Mouse (Mus musculus): ENCODE results near the gene Fgd2. TPM values are rescaled to one million over a fixed set of nuclear protein-coding genes. Genes with fewer than 3 reads are reported as not detected.

Gene Fgd2
- polyA plus RNA-seq, 1 experiment from 2014 or later = 8.3 TPM

DNA sequence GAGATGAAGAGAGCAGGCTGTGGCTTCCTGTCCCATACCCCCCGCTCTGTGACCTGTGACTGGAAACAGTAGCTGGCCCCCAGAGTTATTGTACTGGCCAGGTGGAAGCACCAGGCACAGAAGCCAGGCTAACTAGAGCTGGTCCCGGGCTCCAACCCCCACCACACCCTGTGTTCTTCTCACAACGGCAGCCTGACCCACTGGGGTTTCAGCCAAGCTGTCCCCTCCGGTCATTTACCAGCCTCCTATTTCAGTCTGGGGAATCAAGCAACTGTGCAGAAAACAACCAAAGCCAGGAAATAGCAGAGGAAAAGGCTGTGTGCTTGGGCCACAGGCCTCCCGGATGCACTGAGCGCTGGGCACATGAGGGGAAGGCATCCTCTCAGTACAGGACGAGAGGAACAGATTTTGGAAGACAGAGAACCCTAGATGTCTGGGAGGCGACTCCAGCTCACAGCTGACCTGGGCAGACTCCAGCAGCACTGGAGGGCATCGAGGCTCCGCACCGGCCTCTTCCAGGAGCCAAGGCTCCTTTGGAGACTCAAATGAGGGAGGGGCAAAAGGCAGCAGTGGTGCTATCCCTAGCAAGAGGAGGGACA, 21.4 kb upstream of the Fgd2 start:
- Histone ChIP-seq H3K4me2 (no peak overlapping the region), H3K36me3 (peaks cover 52% of the 10 kb centered on the region), H3K9ac (no peak overlapping the region), H3K4me3 (no peak overlapping the region), H3K27me3 (no peaks in the 10 kb centered on the region), H3K9me3 (no peaks in the 10 kb centered on the region), H3K4me1 (replicated peaks) (peaks cover 43% of the 10 kb centered on the region), H3K27ac (replicated peaks) (peak overlapping the region; percentile 60; the same call in 1 of the 2 replicates)
- no peak for ATAC-seq (ENCODE audit: low FRiP score, low read depth)
- 77% methylated on average over 11 of the region's 11 CpGs for WGBS

- no peak for ATAC-seq (ENCODE audit: low FRiP score, low read depth)
- Histone ChIP-seq H3K4me2 (no peak overlapping the region), H3K4me3 (no peak overlapping the region), H3K9ac (no peak overlapping the region), H3K36me3 (peaks cover 43% of the 10 kb centered on the region), H3K9me3 (no peaks in the 10 kb centered on the region), H3K4me1 (replicated peaks) (peaks cover 51% of the 10 kb centered on the region), H3K27me3 (no peaks in the 10 kb centered on the region), H3K27ac (replicated peaks) (no peak overlapping the region; the same call in none of the 2 replicates)
- WGBS = 82% methylated on average over 18 of the region's 18 CpGs
Measured at GRCm38 (mm10) chr17:29340406-29341261, 20.1 kb upstream of the Fgd2 start.

DNA sequence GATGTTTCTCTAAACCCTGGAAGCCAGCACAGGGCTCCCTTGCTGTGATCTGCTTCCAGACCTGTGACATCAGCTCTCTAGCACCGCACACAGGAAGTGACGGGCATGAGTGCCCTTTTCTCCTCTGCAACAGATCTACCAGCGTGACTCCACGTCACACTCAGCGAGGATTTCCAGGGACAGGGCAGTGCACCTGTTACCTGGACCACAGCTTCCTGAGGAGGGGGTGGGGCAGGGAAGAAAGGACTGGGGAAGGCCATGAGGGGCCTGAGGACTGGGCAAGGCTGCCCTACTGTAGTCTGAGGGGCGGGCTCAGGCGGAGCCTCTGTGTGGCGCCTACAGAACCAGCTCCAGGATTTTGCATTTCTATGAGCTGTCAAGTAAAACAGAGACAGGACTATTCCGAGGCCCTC, 19.1 kb upstream of the Fgd2 start:
- Histone ChIP-seq H3K27ac (replicated peaks) (peak overlapping the region; percentile 81), H3K9ac (no peak overlapping the region), H3K36me3 (peaks cover 33% of the 10 kb centered on the region), H3K4me3 (no peak overlapping the region), H3K27me3 (no peaks in the 10 kb centered on the region), H3K4me1 (replicated peaks) (peaks cover 60% of the 10 kb centered on the region), H3K9me3 (no peaks in the 10 kb centered on the region), H3K4me2 (0 out of 2 replicates have a peak overlapping the region, but pooled peaks have one; percentile 11)
- WGBS = 20% methylated on average over 9 of the region's 9 CpGs
- ATAC-seq (ENCODE audit: low FRiP score, low read depth) = peak; percentile 40; the same call in 1 of the 2 replicates

GRCm38 (mm10) chr17:29342010-29342910, 18.5 kb upstream of the Fgd2 start:
- ATAC-seq (ENCODE audit: low FRiP score, low read depth) = peak; percentile 23; the same call in 1 of the 2 replicates
- Histone ChIP-seq H3K27ac (replicated peaks) (peak overlapping the region; percentile 81), H3K4me3 (no peak overlapping the region), H3K9me3 (no peaks in the 10 kb centered on the region), H3K9ac (no peak overlapping the region), H3K4me1 (replicated peaks) (peaks cover 61% of the 10 kb centered on the region), H3K4me2 (0 out of 2 replicates have a peak overlapping the region, but pooled peaks have one; percentile 11), H3K36me3 (peaks cover 28% of the 10 kb centered on the region), H3K27me3 (no peaks in the 10 kb centered on the region)
- 40% methylated on average over 13 of the region's 13 CpGs for WGBS

GRCm38 (mm10) chr17:29343241-29343640, 17.5 kb upstream of the Fgd2 start:
- peaks cover 20% of the 10 kb centered on the region for H3K36me3 ChIP-seq
- H3K4me2 ChIP-seq = no peak overlapping the region
- no peaks in the 10 kb centered on the region for H3K27me3 ChIP-seq
- no peak overlapping the region for H3K27ac ChIP-seq (replicated peaks)
- H3K4me1 ChIP-seq (replicated peaks) = peaks cover 61% of the 10 kb centered on the region
- H3K9ac ChIP-seq = no peak overlapping the region
- 88% methylated on average over 5 of the region's 5 CpGs for WGBS
- no peaks in the 10 kb centered on the region for H3K9me3 ChIP-seq
- no peak for ATAC-seq (ENCODE audit: low FRiP score, low read depth)
- no peak overlapping the region for H3K4me3 ChIP-seq

DNA sequence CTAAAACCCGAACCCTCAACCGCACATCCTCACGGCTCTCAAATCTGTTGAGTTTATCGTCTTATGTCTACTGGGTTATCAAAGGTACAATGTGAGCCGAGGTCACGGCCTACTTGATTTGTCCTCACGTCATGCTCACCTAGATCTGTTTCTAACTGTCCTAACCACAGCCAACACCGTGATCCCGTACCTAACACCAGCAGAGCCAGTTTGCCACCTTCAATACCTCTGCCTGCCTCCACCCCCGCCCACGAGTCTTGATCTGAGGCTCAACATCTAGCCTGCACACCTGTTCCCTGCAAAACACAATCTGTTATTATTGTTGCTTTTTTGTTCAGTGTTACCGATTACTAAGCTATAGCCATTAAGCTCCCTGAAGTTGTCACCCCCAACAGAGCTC, 15.4 kb upstream of the Fgd2 start:
- Histone ChIP-seq H3K9me3 (no peaks in the 10 kb centered on the region), H3K4me1 (replicated peaks) (peaks cover 46% of the 10 kb centered on the region), H3K4me3 (peak overlapping the region; percentile 96; the same call in 1 of the 2 replicates), H3K4me2 (peak overlapping the region; percentile 73), H3K27me3 (no peaks in the 10 kb centered on the region), H3K27ac (replicated peaks) (0 out of 2 replicates have a peak overlapping the region, but pooled peaks have one; percentile 95), H3K36me3 (peaks cover 6% of the 10 kb centered on the region; the same call in 1 of the 2 replicates), H3K9ac (no peak overlapping the region)
- 94% methylated on average over 12 of the region's 12 CpGs for WGBS
- ATAC-seq (ENCODE audit: low FRiP score, low read depth) = no peak

GRCm38 (mm10) chr17:29346496-29347125, 14.1 kb upstream of the Fgd2 start:
- WGBS = 1% methylated on average over 11 of the region's 11 CpGs
- ATAC-seq (ENCODE audit: low FRiP score, low read depth) = peak; percentile 16; the same call in 1 of the 2 replicates

DNA sequence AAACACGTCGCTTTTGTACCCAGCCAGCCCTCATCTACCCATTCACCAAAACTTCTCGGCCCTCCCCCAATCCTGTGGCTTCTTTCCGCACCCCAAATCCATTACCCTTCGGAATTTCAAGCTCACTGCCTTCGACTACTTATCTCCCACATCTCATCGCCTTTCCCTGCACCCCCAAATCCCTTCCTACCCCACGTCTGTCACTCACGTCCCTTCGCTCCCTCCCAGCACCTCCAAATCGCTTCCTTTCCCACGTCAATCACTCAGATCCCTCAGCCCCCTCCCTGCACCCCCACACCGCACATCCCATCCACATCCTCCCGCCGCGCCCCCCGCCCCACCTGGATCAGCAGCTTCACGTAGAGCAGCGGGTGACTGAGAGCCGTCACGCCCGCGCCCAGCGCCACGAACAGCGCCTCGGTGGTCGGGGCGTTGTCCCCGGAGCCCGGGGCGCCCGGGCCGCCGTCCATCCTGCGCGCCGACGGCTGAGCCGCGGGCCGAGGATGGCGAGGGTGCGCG, 13.5 kb upstream of the Fgd2 start:
- H3K27ac ChIP-seq (replicated peaks) = peak overlapping the region; percentile 95
- H3K4me1 ChIP-seq (replicated peaks) = peaks cover 34% of the 10 kb centered on the region
- peak overlapping the region; percentile 96 for H3K4me3 ChIP-seq
- peak overlapping the region; percentile 73 for H3K4me2 ChIP-seq
- no peaks in the 10 kb centered on the region for H3K27me3 ChIP-seq
- H3K9ac ChIP-seq = peak overlapping the region; percentile 95
- peak; percentile 6 for ATAC-seq (ENCODE audit: low FRiP score, low read depth)
- peaks cover 6% of the 10 kb centered on the region; the same call in 1 of the 2 replicates for H3K36me3 ChIP-seq
- H3K9me3 ChIP-seq = no peaks in the 10 kb centered on the region
- under 1% methylated on average over 42 of the region's 45 CpGs for WGBS

More at GRCm38 (mm10) chr17:29346496-29347125, 14.1 kb upstream of the Fgd2 start:
- H3K4me3 ChIP-seq = peak overlapping the region; percentile 96
- peaks cover 40% of the 10 kb centered on the region for H3K4me1 ChIP-seq (replicated peaks)
- peak overlapping the region; percentile 73 for H3K4me2 ChIP-seq
- peaks cover 6% of the 10 kb centered on the region; the same call in 1 of the 2 replicates for H3K36me3 ChIP-seq
- no peaks in the 10 kb centered on the region for H3K9me3 ChIP-seq
- no peaks in the 10 kb centered on the region for H3K27me3 ChIP-seq
- peak overlapping the region; percentile 95 for H3K9ac ChIP-seq
- peak overlapping the region; percentile 95 for H3K27ac ChIP-seq (replicated peaks)

GRCm38 (mm10) chr17:29347645-29348256, 13.0 kb upstream of the Fgd2 start, which contains the start of gene Mtch1:
TSS of gene Mtch1 (minus strand) at chr17:29347934.
- Histone ChIP-seq H3K36me3 (peaks cover 6% of the 10 kb centered on the region; the same call in 1 of the 2 replicates), H3K4me2 (peak within 1 kb of the TSS; percentile 73), H3K9me3 (no peaks in the 10 kb centered on the region), H3K27ac (replicated peaks) (peak within 1 kb of the TSS; percentile 95), H3K9ac (peak within 1 kb of the TSS; percentile 95), H3K4me3 (peak within 1 kb of the TSS; percentile 96), H3K4me1 (replicated peaks) (peaks cover 28% of the 10 kb centered on the region), H3K27me3 (no peaks in the 10 kb centered on the region)
- under 1% methylated on average over 46 of the region's 53 CpGs for WGBS
- peak; percentile 92 for ATAC-seq (ENCODE audit: low FRiP score, low read depth)

GRCm38 (mm10) chr17:29348996-29349395, 11.7 kb upstream of the Fgd2 start:
- Histone ChIP-seq H3K4me1 (replicated peaks) (peaks cover 25% of the 10 kb centered on the region), H3K4me2 (no peak overlapping the region), H3K4me3 (no peak overlapping the region), H3K36me3 (no peaks in the 10 kb centered on the region), H3K27ac (replicated peaks) (no peak overlapping the region), H3K9me3 (no peaks in the 10 kb centered on the region), H3K9ac (no peak overlapping the region), H3K27me3 (no peaks in the 10 kb centered on the region)
- no peak for ATAC-seq (ENCODE audit: low FRiP score, low read depth)
- WGBS = 64% methylated on average over 2 of the region's 2 CpGs
